Mouse (Mus musculus) naive thymus-derived CD4-positive, alpha-beta T cell, adult 2 months (primary cell): ENCODE results near the gene Asb15.

Source experiments
- DNase-seq: peaks from one replicate; pipeline ENCODE4 v3.0.0-alpha.2; 2011; ENCODE audit warnings: low read depth

Asb15 gene

DNA sequence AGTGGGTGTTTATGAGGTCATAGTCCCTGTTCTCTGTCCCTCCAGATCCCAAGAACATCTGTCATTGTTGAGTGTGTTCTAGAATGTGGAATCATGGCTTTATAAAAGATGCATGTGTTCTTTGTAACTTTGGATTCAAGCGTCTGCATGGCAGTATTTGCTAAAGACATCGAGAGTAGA lies at the start of gene Asb15:
Gene Asb15 (plus strand): TSS at position 81 of the 180 bp plus-strand sequence.
- DNase-seq: no peak

DNA sequence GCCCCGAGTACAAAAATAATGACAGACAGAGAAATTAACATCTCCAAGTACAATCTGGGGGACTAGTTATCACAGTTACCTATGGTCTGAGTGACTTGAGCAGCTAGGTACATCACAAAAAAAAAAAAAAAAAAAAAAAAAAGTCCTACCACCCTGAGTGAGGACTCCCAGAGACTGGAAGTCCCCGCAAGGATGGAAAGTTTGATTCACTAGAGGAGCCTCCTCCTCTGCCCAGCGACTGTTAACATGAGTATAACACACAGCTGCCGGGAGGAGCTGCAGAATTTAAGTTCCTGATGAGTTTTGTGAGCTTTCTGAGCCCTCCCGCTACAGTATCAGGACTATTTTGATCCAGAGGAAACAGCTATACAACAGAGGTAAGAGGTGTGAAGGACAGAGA lies 41.4 kb upstream of the Asb15 start:
- no peak for DNase-seq

GRCm38 (mm10) chr6:24490341-24490740 lies 37.6 kb upstream of the Asb15 start:
- DNase-seq: peak; percentile 35

- DNase-seq: no peak
Measured at GRCm38 (mm10) chr6:24504141-24504540, 23.8 kb upstream of the Asb15 start.

GRCm38 (mm10) chr6:24514552-24515284 lies 13.2 kb upstream of the Asb15 start, which contains the start of gene Iqub:
Gene Iqub, minus strand, starts transcription at chr6:24515067.
- peak; percentile 75 for DNase-seq

DNA sequence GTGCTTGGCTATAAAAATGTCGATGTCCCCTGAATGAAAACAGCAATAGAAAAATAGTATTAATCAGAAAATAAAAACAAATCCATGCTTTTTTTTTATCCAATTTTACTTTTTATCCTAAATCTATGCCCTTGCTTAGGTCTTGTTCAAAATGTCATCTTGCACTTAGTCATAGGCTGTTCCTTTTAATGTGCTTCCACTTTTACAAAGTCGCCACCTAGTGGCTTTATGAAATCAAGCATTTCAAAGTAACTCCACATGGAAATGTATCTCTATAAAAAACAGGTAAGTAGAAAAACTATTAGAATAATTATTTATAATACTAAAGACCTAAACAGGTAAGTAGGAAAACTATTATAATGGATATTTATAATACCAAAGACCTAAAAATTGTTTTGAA lies 11.7 kb upstream of the Asb15 start:
- peak; percentile 56 for DNase-seq

GRCm38 (mm10) chr6:24525705-24526104 lies 2.2 kb upstream of the Asb15 start:
- DNase-seq: no peak

DNA sequence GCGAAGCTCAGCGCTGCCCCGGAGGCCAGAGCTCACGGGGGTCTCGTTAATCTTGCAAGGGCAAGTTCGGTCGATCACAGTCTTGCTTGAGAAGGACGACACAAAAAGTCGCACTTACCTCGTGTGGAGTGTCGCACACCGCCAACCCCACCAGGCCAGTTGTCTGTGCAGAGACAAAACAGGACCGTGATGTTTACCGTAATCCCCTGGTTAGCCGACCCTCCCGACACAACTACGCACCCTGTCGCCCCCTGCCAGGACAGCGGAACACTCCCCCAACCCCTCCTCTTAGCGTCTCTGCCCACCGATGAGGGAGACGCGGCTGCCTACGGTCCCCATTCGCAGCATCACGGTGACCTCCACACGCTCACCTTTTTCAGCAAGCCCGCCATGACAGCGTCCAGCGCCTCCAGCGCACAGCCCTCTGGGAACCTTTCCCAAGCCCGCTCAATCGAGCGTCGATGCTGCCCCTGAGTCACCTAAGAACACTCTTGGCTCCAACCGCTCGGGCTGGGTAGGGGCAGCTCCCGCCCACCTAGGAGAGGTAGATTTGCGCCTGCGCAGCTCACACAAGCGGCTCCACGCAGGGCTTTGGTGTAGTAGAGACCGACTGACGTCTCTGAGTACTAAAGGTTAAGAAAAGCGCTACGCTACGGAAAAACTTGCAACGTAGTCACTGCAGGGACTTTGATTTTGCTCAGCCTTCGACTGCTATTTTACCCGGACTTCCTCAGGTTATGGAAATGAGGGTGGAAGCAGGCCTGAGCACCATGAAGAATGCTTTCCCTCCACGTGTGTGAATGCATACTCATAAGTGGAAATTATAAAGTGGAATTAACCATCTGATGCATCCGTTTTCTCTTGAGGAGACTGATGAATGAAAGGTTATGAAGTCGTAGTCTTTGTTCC lies 535 bp upstream of the Asb15 start, which contains the start of gene Ndufa5:
Gene Ndufa5 (minus strand): TSS at position 859 of the 909 bp plus-strand sequence.
- peak; percentile 98 for DNase-seq

DNA sequence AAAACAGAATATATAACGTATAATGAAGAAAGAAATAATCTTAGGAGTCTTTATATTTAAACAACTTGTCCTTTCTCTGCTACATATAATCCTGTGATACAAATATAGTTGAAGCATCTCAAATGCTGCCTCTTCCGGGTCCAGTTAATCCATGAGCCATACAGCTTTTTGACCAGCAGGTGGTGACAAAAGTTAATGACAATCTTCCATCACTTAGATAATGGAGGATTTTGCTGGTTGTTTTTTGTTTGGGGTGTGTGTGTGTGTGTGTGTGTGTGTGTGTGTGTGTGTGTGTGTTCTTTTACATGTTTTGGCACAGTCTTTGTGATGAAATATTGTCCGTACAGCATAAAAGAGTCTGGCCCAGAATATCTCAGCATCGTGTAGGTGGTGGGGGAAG lies 2.2 kb downstream of the Asb15 start:
- DNase-seq: peak; percentile 81

- DNase-seq: no peak
Measured at GRCm38 (mm10) chr6:24530711-24531420, 2.9 kb downstream of the Asb15 start.

- DNase-seq: no peak
Measured at GRCm38 (mm10) chr6:24532804-24533203, 4.9 kb downstream of the Asb15 start.

DNA sequence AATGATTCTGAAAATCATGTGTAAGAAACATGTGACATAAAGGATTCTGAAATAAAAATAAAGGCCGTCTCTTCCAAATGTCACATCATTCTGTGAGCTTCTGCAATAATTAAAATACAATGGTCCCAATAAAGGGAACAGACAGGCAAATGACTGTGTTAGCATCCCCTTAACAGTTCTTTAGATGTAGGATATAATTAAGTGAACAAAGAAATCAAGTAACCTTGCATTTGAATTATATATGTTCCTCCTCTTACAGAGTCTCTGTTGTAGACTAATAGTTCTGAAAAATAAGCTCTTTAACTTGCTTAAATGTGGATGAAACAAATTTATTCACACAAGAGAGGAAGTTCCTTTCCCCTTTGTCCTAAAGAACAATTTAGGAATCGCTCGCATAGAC lies 10.5 kb downstream of the Asb15 start:
- no peak for DNase-seq

GRCm38 (mm10) chr6:24540106-24540505 lies 12.2 kb downstream of the Asb15 start:
- no peak for DNase-seq

- no peak for DNase-seq
Measured at GRCm38 (mm10) chr6:24542393-24542792, 14.4 kb downstream of the Asb15 start.

DNA sequence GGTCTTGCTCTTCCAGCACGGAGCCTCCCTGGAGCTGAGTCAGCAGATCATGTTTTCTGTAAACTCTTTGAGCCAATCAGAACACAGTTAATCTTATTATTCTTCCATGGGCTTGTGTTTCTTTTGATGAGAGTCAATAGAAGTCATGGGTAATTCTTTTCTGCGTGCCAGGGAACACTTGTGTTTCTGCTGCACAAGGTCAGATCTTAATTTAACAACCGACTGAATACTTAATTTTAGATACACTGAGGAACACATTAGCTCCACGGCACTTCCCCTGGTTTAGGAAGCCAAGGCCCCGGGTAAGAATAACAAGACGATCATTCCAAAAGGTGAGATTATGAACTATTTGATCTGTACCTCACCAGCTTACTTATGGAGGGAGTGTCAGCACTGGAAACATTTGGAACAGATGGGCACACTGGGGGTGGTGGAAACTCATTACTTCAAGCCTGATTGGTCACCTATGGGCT lies 15.2 kb downstream of the Asb15 start:
- no peak for DNase-seq

GRCm38 (mm10) chr6:24546716-24547420 lies 18.9 kb downstream of the Asb15 start:
- DNase-seq: no peak

DNA sequence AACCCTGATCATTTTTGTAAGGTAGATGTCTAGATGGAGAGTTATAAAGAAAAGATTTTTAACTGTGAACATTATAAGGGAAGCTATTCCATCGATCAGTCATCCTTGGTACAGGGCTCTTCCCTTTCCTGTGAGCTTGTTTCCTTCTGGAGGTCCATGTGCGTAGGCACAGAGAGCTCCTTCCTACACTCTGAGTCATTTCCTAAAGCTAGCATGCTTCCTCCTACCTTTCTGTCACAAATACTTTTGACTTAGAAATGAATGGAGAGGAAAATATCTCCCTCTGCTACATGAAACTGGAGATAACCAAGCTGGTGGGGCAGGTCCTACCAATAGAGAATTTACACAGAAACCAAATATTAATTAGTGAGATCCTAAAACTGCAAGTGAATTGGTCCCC lies 21.9 kb downstream of the Asb15 start:
- no peak for DNase-seq

GRCm38 (mm10) chr6:24552046-24552445 lies 24.1 kb downstream of the Asb15 start:
- DNase-seq: no peak

DNA sequence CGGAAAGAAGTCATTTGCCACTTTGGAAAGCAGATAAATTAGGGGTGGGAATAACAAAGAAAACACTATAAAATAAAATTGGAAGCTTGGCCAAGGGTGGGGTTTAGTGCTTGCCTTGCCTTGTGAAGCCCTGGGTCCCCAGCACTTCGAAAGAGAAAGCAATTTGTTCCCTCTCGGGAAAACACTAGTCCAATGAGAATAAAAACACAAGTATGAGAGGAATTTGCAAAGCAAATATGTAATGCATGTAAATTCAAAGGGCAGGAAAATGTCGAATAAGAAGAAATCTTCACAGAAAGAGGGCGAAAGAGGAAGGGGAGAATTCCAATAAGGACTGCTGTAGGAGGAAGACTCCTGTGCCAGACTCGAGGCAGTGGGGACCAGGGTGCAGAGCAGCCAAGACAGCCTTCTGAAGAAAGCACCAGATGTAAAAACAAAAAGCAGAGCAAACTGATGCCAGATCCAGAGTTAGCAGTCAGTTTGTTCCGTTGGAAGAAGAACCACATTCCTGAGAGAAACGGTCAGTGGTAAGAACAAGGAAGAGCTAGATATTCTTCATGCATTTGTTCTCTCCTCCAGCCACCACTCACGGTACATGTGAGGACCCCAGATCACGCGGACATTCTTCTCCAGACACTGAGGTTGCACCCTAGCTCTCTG lies 26.6 kb downstream of the Asb15 start:
- DNase-seq: no peak

- no peak for DNase-seq
Measured at GRCm38 (mm10) chr6:24555488-24555887, 27.5 kb downstream of the Asb15 start.

- DNase-seq: no peak
Measured at GRCm38 (mm10) chr6:24564081-24564480, 36.1 kb downstream of the Asb15 start.
